Mouse (Mus musculus): ENCODE data around the gene Icam1.

DNA sequence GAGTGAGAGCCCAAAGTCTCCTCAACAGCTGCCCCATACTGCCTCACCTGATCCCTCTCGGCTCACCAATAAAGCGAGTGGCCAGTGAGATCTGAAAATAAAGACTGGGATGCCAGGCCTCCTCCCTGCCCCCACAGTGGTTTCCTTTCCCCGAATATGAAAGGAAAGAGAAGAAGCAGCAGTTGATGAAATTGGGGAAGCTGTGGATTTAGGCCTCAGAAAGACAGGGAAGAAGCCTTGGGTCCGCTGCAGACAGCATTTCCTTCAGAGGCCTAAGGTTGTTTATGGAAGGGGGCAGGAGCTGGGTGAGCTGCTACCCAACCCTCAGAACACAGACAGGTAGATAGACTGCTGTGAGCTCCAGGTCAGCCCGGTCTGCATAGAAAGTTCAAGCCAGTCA, 49.0 kb upstream of the Icam1 start:
- TF ChIP-seq CTCF (IDR thresholded peaks at IDR 0.05; ENCODE audit: borderline replicate concordance, insufficient read depth, low read length) (no peak), POLR2A (IDR thresholded peaks at IDR 0.05; ENCODE audit: low read depth, low read length) (no peak)
